In genomic region chr7:120751906-120752305, GRCm38 (mm10) we compare ENCODE assay signal across 36 mouse cellular contexts. TPM values are rescaled to one million over a fixed set of nuclear protein-coding genes. Genes with fewer than 3 reads are reported as not detected.
DNase-seq lines count a peak whose midpoint lies in the region; ATAC-seq lines count a peak whose summit lies in the region.
"Had no signal": no experiment of that assay in that cellular context is flagged by ENCODE, and none has a peak within 500 bp of the region (broad histone marks: within the 10 kb centered on the region; RNA-seq: fewer than 3 reads in every experiment).

No protein-coding gene starts in this region.

- intact Hi-C loops in left cerebral cortex, postnatal 36 days (cut with DNase I) = loop anchor here (5.0 kb wide), 1 partner anchor 70 kb away; no protein-coding TSS in a partner anchor
- intact Hi-C loops in left cerebral cortex, postnatal 4 days (cut with DNase I) = loop anchor here (2.0 kb wide), 1 partner anchor 75 kb away; the partner anchor contains the start of gene Mosmo

- H3K4me1 ChIP-seq in brown adipose tissue, adult 24 weeks (ENCODE audit: control insufficient read depth, insufficient read depth, insufficient read length, low read length) = peaks cover 14% of the 10 kb centered on the region
- H3K4me1 ChIP-seq: hindbrain, embryonic 10.5 days; intestine, embryonic 15.5 days; limb, embryonic 10.5 days; limb, embryonic 15.5 days; liver, embryonic 13.5 days; midbrain, embryonic 13.5 days; neural tube, embryonic 15.5 days had no signal

- H3K27ac ChIP-seq in brown adipose tissue, adult 24 weeks (replicated peaks; ENCODE audit: low read depth, low read length) = peak overlapping the region; percentile 24; the same call in 1 of the 2 replicates
- H3K27ac ChIP-seq: heart, embryonic 13.5 days; hindbrain, embryonic 10.5 days; hindbrain, postnatal 0 days; intestine, embryonic 15.5 days; limb, embryonic 10.5 days; limb, embryonic 15.5 days; liver, embryonic 13.5 days; macrophage; midbrain, embryonic 13.5 days; neural tube, embryonic 15.5 days; stomach, postnatal 0 days had no signal

- DNase-seq in frontal cortex, postnatal 10 days (ENCODE audit: low spot score in 2 of 2) = no peak
- DNase-seq in left cerebral cortex, postnatal 36 days (ENCODE audit: low spot score in 2 of 2) = peak; percentile 25 to 33
- no peak for DNase-seq in left cerebral cortex, postnatal 4 days
- peak; percentile 60 for DNase-seq in 3T3-L1 (ENCODE audit: low read depth, low spot score)
- no peak for DNase-seq in kidney, adult 18-20 months
- DNase-seq in spleen, postnatal 36 days (ENCODE audit: low spot score in 2 of 2) = no peak
- DNase-seq: adrenal gland, adult 8-10 months; cerebellum, adult 11 months; cerebellum, adult 9-10 months; cerebellum, postnatal 36 days; gastrocnemius, postnatal 36 days; heart, postnatal 14 days; kidney, adult 9 months; kidney, postnatal 10 days; layer of hippocampus, postnatal 36 days; liver, embryonic 13.5 days; lung, adult 18-20 months; retina, postnatal 1 day; thymus, adult 2 months; thymus, postnatal 36 days had no signal

- no peak overlapping the region for H3K4me3 ChIP-seq in brown adipose tissue, adult 24 weeks (ENCODE audit: insufficient read depth, low read depth, low read length)
- H3K4me3 ChIP-seq: heart, embryonic 13.5 days; hindbrain, embryonic 10.5 days; intestine, embryonic 15.5 days; limb, embryonic 10.5 days; limb, embryonic 15.5 days; liver, embryonic 13.5 days; midbrain, embryonic 13.5 days; neural tube, embryonic 15.5 days had no signal

- peak; percentile 80 for ATAC-seq in frontal cortex, adult (ENCODE audit: low TSS enrichment)
- ATAC-seq: CD4-positive, CD25-positive, alpha-beta regulatory T cell, adult 4 months; forebrain, embryonic 16.5 days; hindbrain, postnatal 0 days; intestine, embryonic 15.5 days; lung, postnatal 0 days; midbrain, embryonic 13.5 days had no signal

RNA-seq across cellular contexts. Expression of gene Vwa3a, which starts 12.8 kb away (rescaled TPM):
- 10 to 100 TPM; 14.6 to 17.6 TPM for total RNA-seq in left cerebral cortex, postnatal 36 days (2021)
- total RNA-seq in left cerebral cortex, postnatal 4 days (2021) = 1 to 10 TPM; 5.4 to 8.2 TPM
- polyA plus RNA-seq in brown adipose tissue, adult 24 weeks (2012; ENCODE audit: insufficient read depth, insufficient read length, missing spikeins) = 1.3 and 1.7 TPM in 2 replicates
- total RNA-seq: megakaryocyte-erythroid progenitor cell, adult 5-6 weeks had no signal
- polyA plus RNA-seq: CD4-positive, CD25-positive, alpha-beta regulatory T cell, adult 4 months; limb, embryonic 15.5 days; macrophage had no signal

Comparison
In these comparisons a context has a peak if more than half of its experiments do, and no peak if none do; other contexts are left out.
1. DNase-seq: peak in left cerebral cortex, postnatal 36 days (2 of 2) and 3T3-L1 (single experiment); none in frontal cortex, postnatal 10 days (0 of 2), left cerebral cortex, postnatal 4 days (single experiment), kidney, adult 18-20 months (single experiment) and spleen, postnatal 36 days (0 of 2).